Mouse (Mus musculus) neutrophil, adult 5-6 weeks (primary cell): ENCODE data around the gene Gm20431. TPM values are rescaled to one million over a fixed set of nuclear protein-coding genes. Genes with fewer than 3 reads are reported as not detected.

Source experiments
- ATAC-seq: fragments of 151-379, 151-347 bp; 2 replicates; pipeline ENCODE4 v1.8.0; 2017; ENCODE audit warnings: mild to moderate bottlenecking, moderate TSS enrichment; ENCODE audit not compliant: insufficient number of reproducible peaks, poor library complexity, low FRiP score, severe bottlenecking; ENCODE audit errors: extremely low read depth
- total RNA-seq: library from RNA; stranded (forward); fragments of 200-1000 nt; gene quantifications from 2 replicates; pipeline ENCODE4 v1.2.3, GENCODE M21; 2017

Gene Gm20431
- total RNA-seq, 1 experiment from 2014 or later, result not detected

GRCm38 (mm10) chr2:167588774-167589577, 72.3 kb downstream of the Gm20431 start:
- peak; percentile 72 for ATAC-seq

GRCm38 (mm10) chr2:167586976-167587375, 74.3 kb downstream of the Gm20431 start:
- no peak for ATAC-seq

DNA sequence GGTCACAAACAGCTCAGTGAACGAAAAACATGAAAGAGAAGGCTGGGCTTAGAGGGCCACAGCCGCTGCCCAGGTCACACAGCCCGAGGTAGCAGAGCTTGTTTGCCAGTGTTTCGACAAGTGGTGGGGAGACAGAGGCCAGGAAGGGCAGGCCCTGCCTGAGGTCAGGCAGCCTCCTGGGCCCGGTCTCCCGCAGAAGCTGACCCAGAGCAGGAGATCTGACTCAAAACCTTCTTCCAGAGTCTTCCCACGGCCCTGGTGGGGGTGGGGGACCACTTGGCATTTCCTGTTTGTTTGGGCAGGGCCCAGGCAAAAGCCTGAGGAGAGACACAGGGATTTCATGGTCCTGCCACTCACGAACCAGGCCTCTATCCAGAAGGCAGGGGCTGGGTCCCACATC, 75.3 kb downstream of the Gm20431 start:
- no peak for ATAC-seq

DNA sequence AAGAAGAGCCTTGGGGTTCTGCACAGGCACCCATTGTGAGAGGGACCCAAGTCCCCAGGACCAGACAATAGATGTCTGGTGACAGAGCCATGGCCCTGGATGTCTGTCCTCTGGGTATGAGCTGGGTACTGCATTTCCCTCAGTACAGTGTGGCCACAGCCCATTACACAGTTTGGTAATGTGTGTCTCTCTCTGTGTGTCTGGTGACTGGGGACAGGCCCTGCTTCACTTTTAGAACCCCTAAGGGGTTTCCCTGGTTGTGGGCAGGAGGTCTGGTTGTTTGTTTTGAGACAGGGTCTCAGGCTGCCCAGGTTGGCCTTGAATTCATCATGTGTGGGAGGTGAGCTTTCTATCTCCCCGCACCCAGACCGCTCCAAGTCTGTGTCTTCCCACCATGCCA, 76.0 kb downstream of the Gm20431 start:
- no peak for ATAC-seq

DNA sequence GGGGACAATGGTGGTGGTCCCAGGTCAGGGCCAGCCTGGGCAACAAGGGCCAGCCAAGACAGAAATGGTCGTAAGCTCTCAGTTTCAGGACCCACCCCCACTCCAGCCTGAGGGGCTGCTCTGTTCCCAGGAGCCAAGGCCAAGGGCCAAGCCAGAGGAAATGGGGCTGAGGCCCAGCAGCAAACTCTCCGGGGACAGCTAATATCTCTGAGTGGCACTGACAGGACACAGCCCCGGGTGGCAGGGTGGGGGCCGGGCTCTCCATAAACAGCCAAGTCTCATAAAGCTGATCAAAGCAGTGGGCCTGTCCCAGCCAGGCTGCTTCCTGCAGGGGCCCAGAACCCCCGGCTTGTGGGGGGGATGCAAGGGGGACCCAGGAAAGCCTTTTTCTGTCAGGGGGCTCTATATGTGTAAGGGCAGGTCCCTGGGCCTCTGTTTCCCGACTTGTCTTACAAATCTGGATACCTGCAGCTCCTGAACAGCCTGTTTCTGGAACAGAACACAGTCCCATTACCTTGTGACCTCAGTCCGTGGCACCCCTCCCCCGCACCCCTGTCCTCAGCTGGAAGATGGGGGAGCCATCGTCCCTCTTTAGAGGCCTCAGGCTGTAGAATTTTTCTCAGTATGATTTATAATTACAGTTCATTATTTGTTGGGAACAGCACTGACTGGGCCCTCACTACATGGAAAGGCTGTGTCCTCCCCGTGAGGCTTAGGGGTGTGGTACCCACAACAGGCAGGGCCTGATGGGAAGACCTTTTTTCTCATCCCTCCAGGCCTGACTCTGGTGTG, 77.9 kb downstream of the Gm20431 start:
- no peak for ATAC-seq

- peak; percentile 47; the same call in 1 of the 2 replicates for ATAC-seq
These were observed 82.8 kb downstream of the Gm20431 start for GRCm38 (mm10) chr2:167578521-167578920.

DNA sequence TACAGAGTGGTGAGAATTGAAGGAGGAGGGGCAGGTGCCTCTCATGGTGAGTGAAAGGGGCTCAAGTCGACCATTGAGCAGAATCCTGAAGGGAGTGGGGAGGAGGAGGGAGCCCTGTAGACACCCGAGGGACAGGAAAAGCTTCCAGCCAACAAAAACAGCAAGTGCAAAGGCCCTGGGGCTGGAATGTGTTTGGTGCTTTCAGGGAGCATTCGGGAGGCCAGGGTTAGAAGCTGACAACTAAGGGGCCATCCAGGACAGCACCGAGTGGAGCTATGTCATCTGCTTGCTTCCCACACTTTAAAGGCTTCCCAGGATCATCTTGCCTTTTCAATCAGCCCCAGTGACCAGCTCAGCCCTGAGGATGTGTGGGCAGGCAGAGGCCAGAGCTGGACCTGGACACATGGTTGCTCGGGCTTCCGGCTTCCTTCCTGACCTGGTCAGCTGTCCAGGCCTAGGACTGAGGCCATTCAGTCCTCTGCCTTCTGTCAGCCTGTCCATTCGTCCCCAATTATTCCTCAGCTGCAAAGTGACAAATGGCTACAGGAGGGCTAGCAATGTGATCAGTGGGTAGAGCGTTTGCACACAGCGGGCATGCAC, 84.0 kb downstream of the Gm20431 start:
- ATAC-seq, result no peak

GRCm38 (mm10) chr2:167576121-167576620, 85.1 kb downstream of the Gm20431 start:
- no peak for ATAC-seq

DNA sequence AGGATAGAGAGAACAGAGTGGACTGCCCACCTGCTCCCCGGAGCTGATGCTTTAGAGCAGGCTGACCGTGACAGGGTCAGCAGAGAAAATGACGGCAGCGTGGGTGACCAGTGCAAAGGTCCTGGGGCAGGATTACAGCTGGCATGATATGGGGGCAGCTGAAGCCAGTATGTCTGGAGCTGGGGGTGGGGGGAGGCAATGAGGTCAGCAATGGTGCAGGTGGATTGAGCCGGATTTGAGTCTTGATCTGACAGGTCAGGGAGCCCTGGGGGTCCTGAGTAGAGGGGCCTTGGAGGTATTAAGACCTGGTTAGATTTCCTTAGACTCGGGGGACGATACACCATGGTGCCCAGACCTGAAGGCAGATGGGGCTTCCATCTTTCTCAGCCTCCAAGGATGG, 85.7 kb downstream of the Gm20431 start:
- ATAC-seq, result no peak

DNA sequence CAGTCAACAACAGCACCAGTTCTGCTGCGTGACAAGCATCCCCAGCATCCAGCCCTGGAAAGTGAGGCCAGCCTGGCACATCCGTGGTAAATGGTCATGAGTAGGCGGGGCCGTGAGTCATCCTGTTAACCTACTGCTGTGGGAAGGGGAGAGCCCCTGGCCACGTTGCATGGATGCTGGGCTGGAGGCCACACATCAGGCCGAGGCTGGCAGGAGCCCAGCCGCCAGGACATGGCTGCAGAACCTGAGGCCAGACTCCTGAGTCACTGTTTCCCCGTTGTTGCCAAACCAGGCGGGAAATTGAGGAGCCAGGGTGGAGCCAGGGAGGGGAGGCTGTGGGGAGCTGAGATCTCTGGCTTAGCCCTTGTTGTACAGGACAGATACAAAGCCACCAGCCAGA, 86.5 kb downstream of the Gm20431 start:
- ATAC-seq, result no peak

- ATAC-seq, result no peak
These were observed 89.7 kb downstream of the Gm20431 start for GRCm38 (mm10) chr2:167571442-167572220.

DNA sequence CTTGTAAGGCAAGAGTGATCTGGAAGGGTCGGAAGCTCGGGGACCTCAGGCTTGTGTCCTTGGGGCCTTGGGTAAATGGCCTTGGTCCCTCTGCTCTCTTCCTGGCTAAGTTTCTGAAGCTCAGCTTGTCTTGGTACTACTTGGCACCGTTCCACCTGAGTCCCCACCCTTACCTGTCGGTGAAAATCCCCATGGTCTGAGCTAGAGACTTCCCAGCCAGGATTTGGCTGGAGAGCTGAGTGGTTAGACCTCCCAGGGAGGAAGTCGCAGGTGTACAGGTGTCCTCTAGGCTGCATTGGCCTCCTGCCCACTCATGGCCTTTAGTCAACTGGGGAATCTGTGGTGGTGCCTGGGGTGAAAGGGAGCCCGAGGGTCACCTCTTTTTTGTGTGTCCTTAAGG, 90.5 kb downstream of the Gm20431 start:
- ATAC-seq, result no peak

DNA sequence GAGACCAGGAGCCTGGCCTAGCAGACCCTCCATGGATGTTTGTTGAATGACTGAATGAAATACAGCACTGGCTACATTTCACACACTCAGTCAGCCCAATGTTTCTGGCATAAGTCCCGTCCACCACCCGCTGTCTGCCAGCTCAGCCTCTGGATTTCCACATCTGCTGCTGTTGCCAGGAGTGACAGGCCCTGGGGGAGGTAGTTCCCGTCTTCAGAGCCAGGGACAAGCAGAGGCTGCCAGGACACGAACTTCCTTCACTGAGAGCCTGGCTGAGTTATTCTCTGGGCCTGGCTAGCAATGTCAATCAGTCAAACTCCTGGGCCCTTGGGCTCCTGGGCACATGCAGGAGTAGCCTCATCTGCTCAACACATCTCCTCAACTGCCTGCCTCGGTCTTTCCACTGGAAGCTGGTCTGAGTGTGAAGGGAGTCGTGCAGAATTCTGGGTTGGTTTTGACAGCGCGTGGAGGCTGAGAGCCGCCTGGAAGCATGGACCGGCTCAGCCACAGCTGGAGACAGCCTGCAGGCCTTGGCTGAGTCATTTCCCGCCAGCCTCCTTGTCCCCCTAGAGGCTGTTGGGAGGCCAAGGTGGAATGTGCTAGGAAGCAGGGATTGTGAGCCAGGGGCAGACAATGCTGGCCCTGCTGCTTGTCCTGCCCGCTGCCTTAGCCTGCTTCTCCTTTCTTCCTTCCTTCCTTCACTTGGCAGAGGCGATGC, 91.2 kb downstream of the Gm20431 start:
- no peak for ATAC-seq

- no peak for ATAC-seq
These were observed 93.2 kb downstream of the Gm20431 start for GRCm38 (mm10) chr2:167568112-167568511.

DNA sequence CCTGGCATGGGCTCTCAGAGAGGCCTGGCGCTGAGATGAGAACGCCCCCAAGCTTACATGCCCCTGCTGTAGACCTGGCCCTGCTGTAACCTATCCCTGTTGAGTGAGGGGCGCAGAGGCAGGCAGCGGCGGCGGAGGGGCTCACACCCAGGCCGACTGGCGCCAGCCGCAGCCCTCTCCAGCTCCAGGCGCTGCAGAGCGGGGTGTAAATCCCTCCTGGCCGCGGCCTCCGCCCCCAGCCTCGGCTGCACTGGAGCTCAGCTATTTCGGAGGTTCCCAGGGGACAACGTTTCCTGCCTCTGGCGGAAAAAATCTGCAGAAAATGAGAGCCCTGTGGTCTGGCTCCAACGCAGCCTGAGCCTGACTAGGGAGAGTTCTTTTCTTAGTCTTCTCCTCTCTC, 95.6 kb downstream of the Gm20431 start:
- ATAC-seq, result no peak

DNA sequence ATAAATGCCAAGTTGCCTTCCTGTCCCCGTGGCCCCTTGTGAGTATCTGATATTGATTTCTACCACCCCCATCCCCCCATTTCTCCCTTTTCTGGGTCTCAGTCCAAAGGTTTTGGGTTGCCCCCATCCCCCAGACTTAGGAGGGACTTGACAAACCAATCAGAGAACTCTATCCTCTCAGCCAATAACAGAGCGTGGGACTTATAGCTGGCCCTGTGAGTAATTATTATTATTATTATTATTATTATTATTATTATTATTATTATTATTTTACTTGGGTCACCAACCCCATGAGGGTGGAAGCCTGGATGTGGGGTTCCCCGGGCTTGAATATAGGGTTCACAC, 96.0 kb downstream of the Gm20431 start:
- ATAC-seq, result no peak

GRCm38 (mm10) chr2:167564551-167565311, 96.6 kb downstream of the Gm20431 start:
- ATAC-seq, result no peak

DNA sequence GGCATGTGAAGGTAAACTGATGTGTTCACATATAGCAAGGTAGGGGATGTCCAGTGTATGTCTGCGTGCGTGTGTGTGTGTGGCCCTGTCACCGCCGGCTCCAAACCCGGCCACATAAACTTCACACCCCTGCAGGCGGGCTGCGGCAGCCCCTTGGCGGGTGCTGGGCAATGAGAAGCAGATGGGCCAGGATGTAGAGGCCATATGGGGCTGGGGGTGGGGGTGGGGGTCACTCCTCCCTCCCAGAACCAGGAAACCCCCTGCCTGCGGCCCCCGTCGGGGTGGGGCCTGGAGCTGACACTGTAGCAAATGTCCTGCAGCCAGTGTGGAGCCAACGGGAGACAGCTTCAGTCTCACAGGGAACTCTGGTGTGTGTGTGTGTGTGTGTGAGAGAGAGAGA, 97.6 kb downstream of the Gm20431 start:
- no peak for ATAC-seq
